Mouse (Mus musculus) thymus, postnatal 14 days (tissue): ENCODE data around the gene Gm3417.
"Not testable (repeated sequence)": the region's sequence is repeated elsewhere in the genome, so short reads cannot be mapped to it uniquely, and the experiment has no call there.

Experiments used
- DNase-seq: peaks from one replicate; pipeline ENCODE4 v3.0.0; 2021

Gm3417 gene

GRCm38 (mm10) chr17:14958686-14959327 lies 19.8 kb downstream of the Gm3417 start:
- peak; percentile 42 for DNase-seq

GRCm38 (mm10) chr17:14953452-14953851 lies 25.1 kb downstream of the Gm3417 start:
- DNase-seq, result no peak

GRCm38 (mm10) chr17:14949161-14949827 lies 29.3 kb downstream of the Gm3417 start:
- DNase-seq, result no peak

GRCm38 (mm10) chr17:14944551-14944950 lies 34.0 kb downstream of the Gm3417 start:
- no peak for DNase-seq

GRCm38 (mm10) chr17:14943729-14944059 lies 34.9 kb downstream of the Gm3417 start:
- DNase-seq, result no peak

- DNase-seq, result peak; percentile 98
Observed at GRCm38 (mm10) chr17:14943009-14943728, 35.4 kb downstream of the Gm3417 start, which contains the start of the genes Wdr27 and 1600012H06Rik. Wdr27 (minus strand) TSS chr17:14943158. 1600012H06Rik (plus strand) TSS chr17:14943184.

- DNase-seq, result not testable (repeated sequence)
Observed at GRCm38 (mm10) chr17:14942181-14942580, 36.4 kb downstream of the Gm3417 start.

GRCm38 (mm10) chr17:14935841-14936605 lies 42.6 kb downstream of the Gm3417 start:
- DNase-seq, result no peak

- DNase-seq, result not testable (repeated sequence)
Observed at GRCm38 (mm10) chr17:14935280-14935679, 43.3 kb downstream of the Gm3417 start.

GRCm38 (mm10) chr17:14931469-14931868 lies 47.1 kb downstream of the Gm3417 start:
- DNase-seq, result no peak

- no peak for DNase-seq
Observed at GRCm38 (mm10) chr17:14930697-14931096, 47.9 kb downstream of the Gm3417 start.

GRCm38 (mm10) chr17:14928631-14929030 lies 50.0 kb downstream of the Gm3417 start:
- DNase-seq, result no peak

- no peak for DNase-seq
Observed at GRCm38 (mm10) chr17:14927644-14928218, 50.9 kb downstream of the Gm3417 start.

- DNase-seq, result peak; percentile 43
Observed at GRCm38 (mm10) chr17:14921582-14921981, 57.0 kb downstream of the Gm3417 start.

- no peak for DNase-seq
Observed at GRCm38 (mm10) chr17:14917866-14918265, 60.7 kb downstream of the Gm3417 start.

GRCm38 (mm10) chr17:14914401-14914800 lies 64.2 kb downstream of the Gm3417 start:
- no peak for DNase-seq
